Mouse (Mus musculus) right cerebral cortex, postnatal 25 days (tissue): Measurements from ENCODE around the gene Apoe.
"Not testable (repeated sequence)": the region's sequence is repeated elsewhere in the genome, so short reads cannot be mapped to it uniquely, and the experiment has no call there.

Experiments used
- DNase-seq: peaks from one replicate; pipeline ENCODE4 v3.0.0; 2022

Apoe gene

GRCm38 (mm10) chr7:19691434-19691833 is 7.6 kb downstream of the Apoe start:
- no peak for DNase-seq

GRCm38 (mm10) chr7:19690845-19691244 is 8.1 kb downstream of the Apoe start:
- no peak for DNase-seq

- no peak for DNase-seq
Measured at GRCm38 (mm10) chr7:19688611-19689010, 10.4 kb downstream of the Apoe start.

- no peak for DNase-seq
Measured at GRCm38 (mm10) chr7:19688101-19688500, 10.9 kb downstream of the Apoe start.

GRCm38 (mm10) chr7:19686927-19687583 is 11.9 kb downstream of the Apoe start:
- DNase-seq = not testable (repeated sequence)

GRCm38 (mm10) chr7:19686521-19686920 is 12.5 kb downstream of the Apoe start:
- no peak for DNase-seq

- no peak for DNase-seq
Measured at GRCm38 (mm10) chr7:19685374-19685773, 13.6 kb downstream of the Apoe start.

- DNase-seq = no peak
Measured at GRCm38 (mm10) chr7:19683771-19684201, 15.2 kb downstream of the Apoe start.

GRCm38 (mm10) chr7:19682979-19683378 is 16.0 kb downstream of the Apoe start:
- DNase-seq = no peak

GRCm38 (mm10) chr7:19681202-19681694 is 17.7 kb downstream of the Apoe start, which contains the start of the genes Gm44805 and Apoc4:
Gm44805 (minus strand) TSS chr7:19681423.
Apoc4 (minus strand) TSS chr7:19681479.
- no peak for DNase-seq

GRCm38 (mm10) chr7:19680702-19681101 is 18.3 kb downstream of the Apoe start:
- no peak for DNase-seq

GRCm38 (mm10) chr7:19678901-19679300 is 20.1 kb downstream of the Apoe start:
- DNase-seq = no peak

GRCm38 (mm10) chr7:19677872-19678271 is 21.1 kb downstream of the Apoe start, which contains the start of gene Apoc2:
Apoc2 (minus strand) TSS chr7:19677941.
- no peak for DNase-seq

- DNase-seq = no peak
Measured at GRCm38 (mm10) chr7:19676662-19677061, 22.3 kb downstream of the Apoe start.

- DNase-seq = no peak
Measured at GRCm38 (mm10) chr7:19675824-19676223, 23.2 kb downstream of the Apoe start.

GRCm38 (mm10) chr7:19673083-19673699 is 25.8 kb downstream of the Apoe start:
- DNase-seq = no peak

- no peak for DNase-seq
Measured at GRCm38 (mm10) chr7:19671511-19671910, 27.5 kb downstream of the Apoe start.

- DNase-seq = peak; percentile 89
Measured at GRCm38 (mm10) chr7:19668947-19669721, 29.9 kb downstream of the Apoe start.

- DNase-seq = no peak
Measured at GRCm38 (mm10) chr7:19667434-19667833, 31.6 kb downstream of the Apoe start.

- DNase-seq = no peak
Measured at GRCm38 (mm10) chr7:19666750-19667149, 32.2 kb downstream of the Apoe start.

GRCm38 (mm10) chr7:19664955-19665841 is 33.8 kb downstream of the Apoe start, which contains the start of gene Clptm1:
Clptm1 (minus strand) TSS chr7:19665033.
- DNase-seq = peak; percentile 97

- DNase-seq = no peak
Measured at GRCm38 (mm10) chr7:19664455-19664954, 34.5 kb downstream of the Apoe start.
